Mouse (Mus musculus): ENCODE measurements around the gene Gnai3. TPM values are rescaled to one million over a fixed set of nuclear protein-coding genes. Genes with fewer than 3 reads are reported as not detected.

Gnai3 gene
- polyA plus RNA-seq, 1 experiment from 2014 or later: 217 TPM

- 90% methylated on average over 3 of the region's 3 CpGs for WGBS
- 0 out of 2 replicates have a peak, but pooled peaks cover 2% of the 10 kb centered on the region for H3K36me3 ChIP-seq (ENCODE audit: control insufficient read depth, insufficient read depth, low read length)
- no peaks in the 10 kb centered on the region for H3K9me3 ChIP-seq (ENCODE audit: control insufficient read depth, low read length)
- no peak for DNase-seq (ENCODE audit: low spot score, missing footprints)
- H3K4me2 ChIP-seq: no peak overlapping the region
- ATAC-seq (ENCODE audit: low FRiP score): no peak
- no peaks in the 10 kb centered on the region for H3K4me1 ChIP-seq (ENCODE audit: control insufficient read depth, insufficient read depth, low read length)
- H3K4me3 ChIP-seq (ENCODE audit: low read depth, low read length): no peak overlapping the region
- H3K27me3 ChIP-seq (ENCODE audit: control insufficient read depth, insufficient read depth, low read length): no peaks in the 10 kb centered on the region
- no peak overlapping the region for H3K27ac ChIP-seq (ENCODE audit: low read depth, low read length)
- no peak overlapping the region for H3K9ac ChIP-seq (ENCODE audit: low read length)
These were observed 40.7 kb downstream of the Gnai3 start for GRCm38 (mm10) chr3:108105281-108105680.

- H3K4me2 ChIP-seq: no peak overlapping the region
- no peaks in the 10 kb centered on the region for H3K4me1 ChIP-seq (ENCODE audit: control insufficient read depth, insufficient read depth, low read length)
- no peaks in the 10 kb centered on the region for H3K27me3 ChIP-seq (ENCODE audit: control insufficient read depth, insufficient read depth, low read length)
- ATAC-seq (ENCODE audit: low FRiP score) (no peak), DNase-seq (ENCODE audit: low spot score, missing footprints) (no peak)
- no peak overlapping the region for H3K27ac ChIP-seq (ENCODE audit: low read depth, low read length)
- no peak overlapping the region for H3K4me3 ChIP-seq (ENCODE audit: low read depth, low read length)
- H3K9ac ChIP-seq (ENCODE audit: low read length): no peak overlapping the region
- no peaks in the 10 kb centered on the region for H3K36me3 ChIP-seq (ENCODE audit: control insufficient read depth, insufficient read depth, low read length)
- no peaks in the 10 kb centered on the region for H3K9me3 ChIP-seq (ENCODE audit: control insufficient read depth, low read length)
- WGBS: 88% methylated on average over 6 of the region's 6 CpGs
These were observed 43.9 kb downstream of the Gnai3 start for GRCm38 (mm10) chr3:108102075-108102474.

- no peak overlapping the region for H3K4me3 ChIP-seq (ENCODE audit: low read depth, low read length)
- no peaks in the 10 kb centered on the region for H3K36me3 ChIP-seq (ENCODE audit: control insufficient read depth, insufficient read depth, low read length)
- H3K27ac ChIP-seq (ENCODE audit: low read depth, low read length): peak overlapping the region; percentile 8; the same call in 1 of the 2 replicates
- no peaks in the 10 kb centered on the region for H3K9me3 ChIP-seq (ENCODE audit: control insufficient read depth, low read length)
- no peaks in the 10 kb centered on the region for H3K27me3 ChIP-seq (ENCODE audit: control insufficient read depth, insufficient read depth, low read length)
- H3K9ac ChIP-seq (ENCODE audit: low read length): no peak overlapping the region
- no peak overlapping the region for H3K4me2 ChIP-seq
- ATAC-seq (ENCODE audit: low FRiP score) (no peak), DNase-seq (ENCODE audit: low spot score, missing footprints) (no peak)
- H3K4me1 ChIP-seq (ENCODE audit: control insufficient read depth, insufficient read depth, low read length): no peaks in the 10 kb centered on the region
- WGBS: 65% methylated on average over 3 of the region's 3 CpGs
These were observed 44.4 kb downstream of the Gnai3 start for GRCm38 (mm10) chr3:108101594-108101993.

- H3K36me3 ChIP-seq (ENCODE audit: control insufficient read depth, insufficient read depth, low read length): no peaks in the 10 kb centered on the region
- no peak overlapping the region for H3K4me2 ChIP-seq
- no peaks in the 10 kb centered on the region for H3K9me3 ChIP-seq (ENCODE audit: control insufficient read depth, low read length)
- no peak overlapping the region for H3K4me3 ChIP-seq (ENCODE audit: low read depth, low read length)
- no peak overlapping the region for H3K27ac ChIP-seq (ENCODE audit: low read depth, low read length)
- H3K4me1 ChIP-seq (ENCODE audit: control insufficient read depth, insufficient read depth, low read length): no peaks in the 10 kb centered on the region
- no peak overlapping the region for H3K9ac ChIP-seq (ENCODE audit: low read length)
- no peaks in the 10 kb centered on the region for H3K27me3 ChIP-seq (ENCODE audit: control insufficient read depth, insufficient read depth, low read length)
- ATAC-seq (ENCODE audit: low FRiP score): no peak
- DNase-seq (ENCODE audit: low spot score, missing footprints): no peak
- WGBS: 84% methylated on average over 6 of the region's 6 CpGs
These were observed 47.6 kb downstream of the Gnai3 start for GRCm38 (mm10) chr3:108098316-108098715.

GRCm38 (mm10) chr3:108097656-108098055 is 48.3 kb downstream of the Gnai3 start:
- WGBS: 87% methylated on average over 8 of the region's 8 CpGs
- ATAC-seq (ENCODE audit: low FRiP score): no peak

GRCm38 (mm10) chr3:108096726-108097125 is 49.2 kb downstream of the Gnai3 start:
- Histone ChIP-seq H3K36me3 (ENCODE audit: control insufficient read depth, insufficient read depth, low read length) (no peaks in the 10 kb centered on the region), H3K9me3 (ENCODE audit: control insufficient read depth, low read length) (no peaks in the 10 kb centered on the region), H3K4me3 (ENCODE audit: low read depth, low read length) (no peak overlapping the region), H3K4me2 (no peak overlapping the region), H3K9ac (ENCODE audit: low read length) (no peak overlapping the region), H3K27ac (ENCODE audit: low read depth, low read length) (no peak overlapping the region), H3K4me1 (ENCODE audit: control insufficient read depth, insufficient read depth, low read length) (no peaks in the 10 kb centered on the region), H3K27me3 (ENCODE audit: control insufficient read depth, insufficient read depth, low read length) (no peaks in the 10 kb centered on the region)
- DNase-seq (ENCODE audit: low spot score, missing footprints) (no peak), ATAC-seq (ENCODE audit: low FRiP score) (no peak)
- WGBS: 84% methylated on average over 10 of the region's 10 CpGs

More at GRCm38 (mm10) chr3:108097656-108098055, 48.3 kb downstream of the Gnai3 start:
- DNase-seq (ENCODE audit: low spot score, missing footprints): no peak
- H3K4me2 ChIP-seq: no peak overlapping the region
- no peak overlapping the region for H3K4me3 ChIP-seq (ENCODE audit: low read depth, low read length)
- no peaks in the 10 kb centered on the region for H3K36me3 ChIP-seq (ENCODE audit: control insufficient read depth, insufficient read depth, low read length)
- H3K27ac ChIP-seq (ENCODE audit: low read depth, low read length): no peak overlapping the region
- no peaks in the 10 kb centered on the region for H3K4me1 ChIP-seq (ENCODE audit: control insufficient read depth, insufficient read depth, low read length)
- no peaks in the 10 kb centered on the region for H3K27me3 ChIP-seq (ENCODE audit: control insufficient read depth, insufficient read depth, low read length)
- no peaks in the 10 kb centered on the region for H3K9me3 ChIP-seq (ENCODE audit: control insufficient read depth, low read length)
- H3K9ac ChIP-seq (ENCODE audit: low read length): no peak overlapping the region

GRCm38 (mm10) chr3:108096226-108096625 is 49.7 kb downstream of the Gnai3 start:
- Histone ChIP-seq H3K9ac (ENCODE audit: low read length) (no peak overlapping the region), H3K9me3 (ENCODE audit: control insufficient read depth, low read length) (no peaks in the 10 kb centered on the region), H3K4me1 (ENCODE audit: control insufficient read depth, insufficient read depth, low read length) (no peaks in the 10 kb centered on the region), H3K4me2 (no peak overlapping the region), H3K36me3 (ENCODE audit: control insufficient read depth, insufficient read depth, low read length) (no peaks in the 10 kb centered on the region), H3K27ac (ENCODE audit: low read depth, low read length) (no peak overlapping the region), H3K27me3 (ENCODE audit: control insufficient read depth, insufficient read depth, low read length) (no peaks in the 10 kb centered on the region), H3K4me3 (ENCODE audit: low read depth, low read length) (no peak overlapping the region)
- 79% methylated on average over 8 of the region's 8 CpGs for WGBS
- ATAC-seq (ENCODE audit: low FRiP score) (no peak), DNase-seq (ENCODE audit: low spot score, missing footprints) (no peak)

GRCm38 (mm10) chr3:108094976-108095760 is 50.8 kb downstream of the Gnai3 start:
- Histone ChIP-seq H3K9ac (ENCODE audit: low read length) (no peak overlapping the region), H3K4me3 (ENCODE audit: low read depth, low read length) (no peak overlapping the region), H3K27ac (ENCODE audit: low read depth, low read length) (no peak overlapping the region), H3K36me3 (ENCODE audit: control insufficient read depth, insufficient read depth, low read length) (no peaks in the 10 kb centered on the region), H3K4me2 (no peak overlapping the region), H3K9me3 (ENCODE audit: control insufficient read depth, low read length) (no peaks in the 10 kb centered on the region), H3K4me1 (ENCODE audit: control insufficient read depth, insufficient read depth, low read length) (no peaks in the 10 kb centered on the region), H3K27me3 (ENCODE audit: control insufficient read depth, insufficient read depth, low read length) (no peaks in the 10 kb centered on the region; the same call in 1 of the 2 replicates)
- ATAC-seq (ENCODE audit: low FRiP score): no peak
- 89% methylated on average over 12 of the region's 12 CpGs for WGBS
- DNase-seq (ENCODE audit: low spot score, missing footprints): no peak

- ATAC-seq (ENCODE audit: low FRiP score) (no peak), DNase-seq (ENCODE audit: low spot score, missing footprints) (no peak)
- no peak overlapping the region for H3K9ac ChIP-seq (ENCODE audit: low read length)
- no peaks in the 10 kb centered on the region for H3K36me3 ChIP-seq (ENCODE audit: control insufficient read depth, insufficient read depth, low read length)
- WGBS: 82% methylated on average over 1 of the region's 1 CpGs
- H3K27ac ChIP-seq (ENCODE audit: low read depth, low read length): no peak overlapping the region
- H3K27me3 ChIP-seq (ENCODE audit: control insufficient read depth, insufficient read depth, low read length): no peaks in the 10 kb centered on the region; the same call in 1 of the 2 replicates
- H3K4me3 ChIP-seq (ENCODE audit: low read depth, low read length): no peak overlapping the region
- H3K4me1 ChIP-seq (ENCODE audit: control insufficient read depth, insufficient read depth, low read length): no peaks in the 10 kb centered on the region
- H3K4me2 ChIP-seq: no peak overlapping the region
- H3K9me3 ChIP-seq (ENCODE audit: control insufficient read depth, low read length): no peaks in the 10 kb centered on the region
These were observed 51.8 kb downstream of the Gnai3 start for GRCm38 (mm10) chr3:108094146-108094545.
